Mouse (Mus musculus) c-Kit-positive CD71-negative TER-119-negative erythroid progenitor cells, embryonic 14.5 days (primary cell): Measurements from ENCODE around the gene Fthl17d.
"Not testable (repeated sequence)": the region's sequence is repeated elsewhere in the genome, so short reads cannot be mapped to it uniquely, and the experiment has no call there.

ENCODE experiments used
- DNase-seq: peaks from one replicate; pipeline ENCODE4 v3.0.0-alpha.2; 2013; ENCODE audit warnings: low read depth

The Fthl17d gene

GRCm38 (mm10) chrX:8986655-8987054 lies at the start of gene Fthl17d:
Gene Fthl17d (minus strand): TSS chrX:8986755.
- DNase-seq: not testable (repeated sequence)

DNA sequence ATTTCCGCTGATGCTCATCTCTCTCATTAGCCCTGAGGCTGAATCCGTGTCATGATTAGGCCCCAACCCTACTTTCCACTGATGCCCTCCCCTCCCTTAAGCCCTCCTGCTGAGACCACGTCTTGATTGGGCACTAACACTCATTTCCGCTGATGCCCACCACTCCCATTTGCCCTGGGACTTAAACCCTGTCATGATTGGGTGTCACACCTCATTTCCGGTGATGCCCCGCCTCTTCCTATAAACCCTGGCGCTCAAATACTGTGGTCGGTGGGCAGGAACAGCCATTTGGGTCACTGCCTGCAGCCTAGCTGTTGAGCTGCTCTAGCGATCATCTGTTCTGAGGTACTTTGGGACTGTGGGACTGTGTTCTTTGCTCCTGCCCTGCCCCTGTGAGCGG lies 46.6 kb upstream of the Fthl17d start, which contains the start of gene Fthl17e:
Gene Fthl17e, plus strand, starts transcription at position 301 of the 400 bp plus-strand sequence.
- DNase-seq: not testable (repeated sequence)

DNA sequence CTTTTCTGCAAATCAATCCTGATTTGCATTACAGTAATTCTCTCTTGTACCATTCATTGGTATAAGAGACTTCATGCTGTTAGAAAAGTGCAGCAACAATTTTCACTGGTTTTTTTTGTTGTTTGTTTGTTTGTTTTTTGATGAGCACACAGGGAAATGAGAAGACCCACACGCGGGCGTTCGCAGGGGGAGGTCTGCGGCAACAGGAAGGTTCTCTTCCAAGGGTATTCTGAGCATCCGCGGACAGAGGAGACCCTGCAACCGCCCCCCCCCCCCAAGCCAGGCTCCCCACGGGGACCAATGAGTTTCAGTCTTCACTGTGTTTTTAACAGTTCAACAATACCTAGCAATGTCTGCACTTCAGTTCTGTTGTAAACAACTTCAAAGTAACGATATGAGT lies 32.9 kb upstream of the Fthl17d start:
- DNase-seq: no peak

DNA sequence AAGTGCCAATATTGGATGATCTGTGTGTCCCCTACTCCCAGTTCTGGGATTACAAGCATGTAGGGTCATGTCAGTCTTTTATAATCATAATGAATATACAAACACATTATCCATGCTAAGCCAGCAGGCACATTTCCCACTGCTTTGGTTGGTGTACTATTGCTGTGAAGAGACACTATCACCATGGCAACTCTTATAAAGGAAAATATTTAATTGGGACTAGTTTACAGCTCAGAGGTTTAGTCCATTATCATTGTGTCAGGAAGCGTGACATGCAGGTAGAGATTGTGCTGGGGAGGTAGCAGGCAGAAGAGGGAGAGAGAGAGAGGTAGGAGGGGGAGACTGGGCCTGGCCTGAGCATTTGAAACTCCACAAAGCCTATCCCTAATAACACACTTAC lies 29.5 kb upstream of the Fthl17d start:
- no peak for DNase-seq

DNA sequence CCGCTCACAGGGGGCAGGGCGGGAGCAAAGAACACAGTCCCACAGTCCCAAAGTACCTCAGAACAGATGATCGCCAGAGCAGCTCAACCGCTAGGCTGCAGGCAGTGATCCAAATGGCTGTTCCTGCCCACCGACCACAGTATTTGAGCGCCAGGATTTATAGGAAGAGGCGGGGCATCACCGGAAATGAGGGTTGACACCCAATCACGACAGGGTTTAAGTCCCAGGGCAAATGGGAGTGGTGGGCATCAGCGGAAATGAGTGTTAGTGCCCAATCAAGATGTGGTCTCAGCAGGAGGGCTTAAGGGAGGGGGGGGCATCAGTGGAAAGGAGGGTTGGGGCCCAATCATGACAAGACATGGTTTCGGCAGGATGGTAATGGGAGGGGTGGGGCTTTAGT lies 10.1 kb downstream of the Fthl17d start, which contains the start of gene Fthl17c:
Gene Fthl17c, minus strand, starts transcription at position 101 of the 400 bp plus-strand sequence.
- not testable (repeated sequence) for DNase-seq

GRCm38 (mm10) chrX:8964618-8965017 lies 21.9 kb downstream of the Fthl17d start:
- not testable (repeated sequence) for DNase-seq

- not testable (repeated sequence) for DNase-seq
Observed at GRCm38 (mm10) chrX:8962875-8963274, 23.7 kb downstream of the Fthl17d start, which contains the start of gene Fthl17b. Gene Fthl17b (minus strand): TSS chrX:8962975.

GRCm38 (mm10) chrX:8948130-8948805 lies 38.3 kb downstream of the Fthl17d start:
- peak; percentile 30 for DNase-seq

DNA sequence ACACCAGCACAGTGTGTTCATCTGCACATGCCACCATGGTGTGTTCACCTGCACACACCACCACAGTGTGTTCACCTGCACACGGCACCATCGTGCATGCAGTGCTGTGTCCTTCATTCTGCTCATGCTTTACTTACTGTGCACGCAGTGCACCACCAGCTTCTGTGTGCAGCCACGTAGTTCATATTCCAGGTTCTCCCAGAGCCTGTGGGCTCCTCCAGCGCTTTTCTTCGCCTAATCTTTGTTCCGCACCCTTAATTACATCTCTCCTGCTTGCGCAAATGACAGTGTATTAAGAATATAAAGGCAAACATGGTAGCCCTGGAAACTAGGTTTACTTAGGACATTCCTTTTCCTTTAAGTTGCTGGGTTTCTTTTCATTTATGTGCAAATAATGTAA lies 42.5 kb downstream of the Fthl17d start:
- no peak for DNase-seq
